Mouse (Mus musculus): ENCODE results near the gene Olfr1228.

GRCm38 (mm10) chr2:89297168-89297567, 43.3 kb upstream of the Olfr1228 start, which contains the start of gene Olfr1230:
- no peak for TF ChIP-seq CTCF (conservative IDR thresholded peaks at IDR 0.05; ENCODE audit: low read length)
- no peak for TF ChIP-seq POU5F1 (IDR thresholded peaks at IDR 0.05; ENCODE audit: borderline replicate concordance, low read length)
- no peak for TF ChIP-seq NANOG (IDR thresholded peaks at IDR 0.05; ENCODE audit: borderline replicate concordance, low read length)

All from E14TG2a.4 (cell line).